Mouse (Mus musculus) leukemia stem cell, adult 10-12 weeks (primary cell): ENCODE measurements around the gene Prdm13. TPM values are rescaled to one million over a fixed set of nuclear protein-coding genes. Genes with fewer than 3 reads are reported as not detected.

Source experiments
- polyA plus RNA-seq: library from polyadenylated mRNA; stranded (reverse); fragments of >175 nt; gene quantifications from 2 replicates; pipeline ENCODE4 v1.2.3, GENCODE M21; 2012; ENCODE audit warnings: low replicate concordance

Gene Prdm13
- polyA plus RNA-seq, result not detected in 2 replicates

DNA sequence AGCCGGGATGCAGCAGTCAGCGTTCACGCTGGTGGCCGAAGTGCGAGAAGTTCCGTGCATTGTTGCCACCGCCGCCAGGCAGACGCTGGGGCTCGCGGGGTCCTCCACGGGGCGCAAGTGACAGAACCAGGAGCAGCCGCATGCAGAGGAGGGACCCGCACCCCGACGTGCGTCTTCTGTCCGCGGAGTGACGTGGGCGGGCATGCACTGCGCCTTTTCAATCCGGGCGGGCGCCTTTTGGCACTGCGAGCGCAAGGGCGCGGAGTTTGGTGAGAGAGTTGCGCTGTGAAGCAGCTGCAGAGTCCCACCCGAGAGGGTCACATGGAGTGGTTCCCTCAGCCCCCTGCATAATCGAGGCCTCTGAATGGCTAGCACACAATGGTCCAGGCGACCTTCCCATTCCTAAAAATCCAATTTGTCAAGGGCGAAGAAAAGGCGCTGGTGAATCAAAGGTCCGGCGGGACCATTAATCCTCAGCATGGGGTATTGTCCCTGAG is at the start of gene Prdm13:
Prdm13 (minus strand) TSS at position 369 of the 497 bp plus-strand sequence.

DNA sequence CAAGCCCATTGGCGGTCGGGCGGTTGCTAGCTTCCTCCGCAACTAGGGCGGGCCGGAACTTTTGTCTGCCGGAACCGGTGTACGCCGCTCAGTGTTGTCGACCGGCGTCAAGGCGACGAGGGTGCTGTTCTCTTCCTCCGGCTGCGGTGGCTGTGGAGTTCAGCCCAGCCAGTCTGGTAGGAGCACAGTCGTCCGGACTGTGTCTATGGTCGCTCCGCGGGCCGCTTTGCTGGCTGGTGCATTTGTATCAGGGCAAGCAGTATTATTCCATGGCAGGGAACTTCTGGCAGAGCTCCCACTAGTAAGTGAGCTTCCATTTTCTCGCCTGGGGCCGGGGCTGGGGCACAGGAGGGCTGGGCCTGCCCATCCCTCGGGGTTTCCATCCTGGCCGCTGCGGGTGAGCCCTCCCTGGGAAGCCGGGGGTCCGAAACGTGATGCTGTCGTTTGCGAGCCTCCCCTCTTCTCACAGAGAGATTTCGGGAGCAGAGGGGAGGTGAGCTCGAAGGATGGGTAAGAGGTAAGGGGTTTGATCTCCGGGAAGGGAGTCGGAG is 41.9 kb upstream of the Prdm13 start, which contains the start of gene Ccnc:
Ccnc (plus strand) TSS at position 87 of the 551 bp plus-strand sequence.

Other genes with a start within 250 kb of the Prdm13 start
- 2.5 TPM in 1 of 2 replicates, not detected in the other for gene Ccnc, start 41.7 kb upstream of the Prdm13 start, polyA plus RNA-seq
- 4.2 and 6.5 TPM in 2 replicates for gene Usp45, start 81.2 kb upstream of the Prdm13 start, polyA plus RNA-seq
- 0.33 and 4.7 TPM in 2 replicates for gene Tstd3, start 81.2 kb upstream of the Prdm13 start, polyA plus RNA-seq
- gene Pnisr, start 161.6 kb upstream of the Prdm13 start, polyA plus RNA-seq, result 4.2 and 65.4 TPM in 2 replicates
- gene Coq3, start 193.7 kb upstream of the Prdm13 start, polyA plus RNA-seq, result 2.9 and 11.6 TPM in 2 replicates
- not detected in 2 replicates for gene Faxc, start 245.4 kb upstream of the Prdm13 start, polyA plus RNA-seq